Mouse (Mus musculus) layer of hippocampus, adult 9-10 months (tissue): ENCODE measurements around the gene Eif3d.

ENCODE experiments used
- DNase-seq: peaks from one replicate; pipeline ENCODE4 v3.0.0; 2022; ENCODE audit warnings: low spot score

The Eif3d gene

GRCm38 (mm10) chr15:77952921-77953320, 17.7 kb downstream of the Eif3d start:
- DNase-seq, result no peak

DNA sequence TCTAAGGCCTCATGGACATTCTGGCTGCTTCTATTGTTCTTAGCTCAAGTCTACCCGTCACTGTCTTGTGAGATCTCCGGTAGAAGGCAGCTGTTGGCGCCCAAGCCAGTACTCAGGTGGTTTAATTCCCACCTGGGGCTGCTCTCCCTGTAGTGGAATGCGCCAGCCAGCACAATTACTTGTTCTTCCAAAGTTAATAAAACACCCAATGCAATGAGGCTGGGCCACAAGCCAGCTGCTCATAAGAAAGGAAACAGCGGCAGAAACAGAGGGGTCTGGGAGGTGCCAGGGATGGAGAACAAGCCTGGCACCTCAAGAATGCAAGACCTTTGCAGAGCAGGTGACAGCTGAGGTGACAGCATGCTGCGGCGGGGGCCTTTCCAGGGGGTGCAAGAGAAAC, 21.6 kb downstream of the Eif3d start:
- no peak for DNase-seq

- no peak for DNase-seq
These were observed 24.9 kb downstream of the Eif3d start for GRCm38 (mm10) chr15:77945711-77946110.

GRCm38 (mm10) chr15:77941563-77941962, 29.1 kb downstream of the Eif3d start:
- no peak for DNase-seq

- no peak for DNase-seq
These were observed 32.1 kb downstream of the Eif3d start for GRCm38 (mm10) chr15:77938516-77938915.

DNA sequence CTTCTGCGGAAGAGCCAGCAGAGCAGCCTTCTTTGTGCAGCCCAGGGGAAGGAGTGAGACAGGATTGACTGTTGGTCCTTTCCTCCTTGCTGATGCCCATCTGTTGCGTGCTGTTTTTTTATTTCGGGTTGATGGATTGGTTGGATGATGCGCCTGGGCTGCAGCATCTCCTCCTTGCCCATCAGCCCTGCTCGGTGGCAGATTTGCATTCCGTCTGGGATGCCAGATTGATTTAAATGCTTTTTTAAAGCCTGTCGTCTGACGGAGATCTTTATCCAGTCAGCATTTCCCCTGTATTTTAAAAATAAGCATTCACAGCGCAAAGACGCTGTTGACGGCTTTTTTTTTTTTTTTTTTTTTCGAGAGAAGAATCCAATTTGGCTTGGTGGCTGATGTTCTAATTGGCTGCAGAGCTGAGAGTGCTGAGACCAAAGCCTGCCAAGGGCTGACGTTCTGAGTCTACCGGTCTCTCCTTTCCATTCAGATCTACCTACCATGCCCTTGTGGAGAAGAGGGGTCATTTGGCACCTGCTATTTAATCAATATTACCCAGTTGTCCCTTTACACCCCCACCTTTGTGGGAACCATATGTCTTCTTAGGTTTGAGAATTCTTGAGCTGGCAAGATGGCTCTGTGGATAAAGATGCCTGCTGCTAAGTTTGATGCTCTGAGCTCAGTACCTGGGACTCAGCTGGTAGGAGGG, 34.8 kb downstream of the Eif3d start:
- DNase-seq, result no peak

DNA sequence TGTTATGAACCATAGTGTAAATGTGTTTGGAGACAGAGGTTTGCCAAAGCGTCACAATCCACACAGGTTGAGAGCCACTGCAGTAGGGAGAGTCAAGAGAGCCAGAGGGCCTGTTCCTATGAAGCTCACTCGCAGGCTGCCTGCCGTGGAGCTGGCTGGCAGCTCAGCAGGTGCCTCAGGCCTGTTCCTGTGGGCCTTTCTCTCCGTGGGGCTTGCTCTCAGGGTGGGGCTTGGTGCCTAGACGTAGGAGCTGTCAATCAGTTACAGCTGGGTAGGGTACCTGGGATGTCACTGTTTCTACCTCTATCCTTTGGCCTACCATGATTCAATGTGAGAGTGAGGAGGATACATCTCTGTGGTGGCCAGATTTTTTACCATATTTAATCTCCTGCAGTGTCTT, 35.6 kb downstream of the Eif3d start:
- DNase-seq, result no peak

DNA sequence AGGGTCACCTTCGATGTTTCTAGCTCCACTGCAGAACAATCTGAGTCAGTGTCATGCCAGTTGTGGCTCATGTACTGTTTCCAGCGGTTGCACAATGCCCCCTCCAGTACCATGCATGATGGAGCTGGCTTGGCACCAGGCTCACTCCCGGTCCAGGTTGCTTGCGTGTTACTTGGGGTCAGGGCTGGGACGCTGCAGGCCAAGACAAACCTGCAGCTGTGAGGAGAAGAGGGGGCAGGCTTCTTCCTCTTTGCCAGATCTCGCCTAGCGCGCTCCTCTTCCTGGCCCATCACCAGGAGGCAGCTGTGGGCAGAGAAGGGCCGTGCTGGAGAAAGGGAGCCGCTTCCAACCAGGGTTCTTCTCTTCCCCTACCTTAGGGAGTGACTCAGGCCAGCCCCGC, 36.3 kb downstream of the Eif3d start:
- DNase-seq, result no peak

GRCm38 (mm10) chr15:77933770-77934169, 36.8 kb downstream of the Eif3d start:
- peak; percentile 100 for DNase-seq

DNA sequence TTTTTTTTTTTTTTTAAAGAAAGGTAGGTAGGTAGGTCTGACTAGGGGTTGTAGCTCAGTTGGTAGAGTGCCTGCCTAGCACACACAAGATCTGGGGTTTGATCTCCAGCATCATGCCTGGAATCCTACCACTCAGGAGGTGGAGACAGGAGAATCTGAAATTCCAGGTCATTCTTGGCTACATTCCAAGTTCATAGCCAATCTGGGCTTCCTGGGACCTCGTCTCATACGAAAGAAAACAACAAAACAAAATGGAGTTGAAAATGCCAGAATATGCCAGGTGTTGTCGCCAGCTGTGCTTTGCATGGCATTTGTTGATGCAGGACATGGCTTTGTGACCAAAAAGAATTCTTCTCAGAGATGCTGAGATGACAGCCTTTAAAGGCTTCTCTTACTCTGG, 37.4 kb downstream of the Eif3d start:
- no peak for DNase-seq

DNA sequence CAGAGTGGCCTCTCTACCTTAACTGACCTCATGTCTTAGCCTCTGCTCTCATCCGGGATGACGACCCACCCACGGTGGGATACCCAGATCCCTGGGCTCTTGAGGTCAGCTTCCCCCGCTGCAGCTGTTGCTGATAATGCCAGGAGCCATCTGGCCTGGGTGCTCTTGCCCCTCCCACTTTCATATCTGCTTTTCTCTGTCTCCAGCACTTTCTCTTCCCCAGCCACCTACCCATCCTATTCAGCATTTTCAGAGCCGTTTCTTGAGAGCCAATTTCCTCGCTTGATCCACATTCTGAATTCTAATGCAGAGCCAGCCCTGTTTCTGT, 39.0 kb downstream of the Eif3d start:
- DNase-seq, result no peak

- no peak for DNase-seq
These were observed 39.5 kb downstream of the Eif3d start for GRCm38 (mm10) chr15:77930986-77931688.

DNA sequence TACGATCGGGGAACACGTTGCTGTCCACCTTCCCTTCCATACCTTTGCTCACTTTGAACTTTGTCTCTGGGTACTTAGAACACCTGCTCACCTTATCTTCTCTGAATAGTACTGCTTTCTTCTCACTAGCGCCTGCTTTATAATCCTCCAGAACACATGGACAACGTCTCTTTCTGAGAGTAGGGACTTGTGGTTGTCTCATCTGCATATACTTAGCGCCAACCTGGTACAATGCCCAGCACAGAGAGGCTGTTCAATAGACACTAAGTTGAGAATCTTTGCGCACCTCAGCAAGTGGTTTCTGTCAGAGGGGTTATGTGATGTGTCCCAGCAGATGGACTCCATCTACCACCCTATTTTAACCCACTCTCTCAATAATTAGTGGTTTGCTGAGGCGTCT, 40.8 kb downstream of the Eif3d start:
- DNase-seq, result no peak

DNA sequence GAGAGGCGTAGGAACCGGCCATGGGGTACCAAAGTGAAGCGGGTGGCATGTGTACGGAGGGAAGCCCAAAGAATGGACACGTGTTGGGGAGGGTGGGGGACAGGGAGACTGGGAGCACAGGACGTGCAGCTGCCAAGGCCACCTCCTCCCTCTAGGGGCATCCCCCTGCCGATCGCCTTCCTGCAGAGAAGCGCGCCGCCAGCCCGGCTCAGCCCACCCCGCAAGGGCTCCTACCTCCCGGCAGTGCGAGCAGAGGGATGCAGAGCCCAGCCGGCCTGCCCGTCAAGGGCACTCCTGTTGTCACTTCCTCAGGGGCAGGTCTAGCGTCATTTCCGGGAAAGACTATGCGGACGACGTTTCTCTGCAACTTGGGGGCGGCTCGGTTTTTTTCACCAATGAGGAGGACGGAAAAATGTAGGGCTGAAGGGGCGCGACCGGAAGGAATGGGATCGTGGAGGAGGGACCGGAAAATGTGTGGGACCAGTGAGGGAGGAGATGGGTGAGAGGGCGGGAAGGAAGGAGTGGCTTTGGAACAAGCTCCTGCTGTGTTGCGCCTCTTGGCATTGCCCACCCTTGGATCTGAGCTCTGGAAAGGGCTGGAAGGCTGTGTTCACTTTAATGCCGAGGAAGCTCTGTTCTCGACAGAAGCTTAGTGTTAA, 41.8 kb downstream of the Eif3d start, which contains the start of gene Txn2:
Gene Txn2, minus strand, starts transcription at position 334 of the 659 bp plus-strand sequence.
- peak; percentile 97 for DNase-seq

GRCm38 (mm10) chr15:77928091-77928490, 42.5 kb downstream of the Eif3d start:
- no peak for DNase-seq

- DNase-seq, result no peak
These were observed 43.7 kb downstream of the Eif3d start for GRCm38 (mm10) chr15:77926921-77927320.

GRCm38 (mm10) chr15:77925195-77925594, 45.4 kb downstream of the Eif3d start:
- DNase-seq, result no peak

GRCm38 (mm10) chr15:77923267-77924035, 47.2 kb downstream of the Eif3d start:
- DNase-seq, result no peak

- no peak for DNase-seq
These were observed 47.9 kb downstream of the Eif3d start for GRCm38 (mm10) chr15:77922710-77923109.

- DNase-seq, result no peak
These were observed 49.0 kb downstream of the Eif3d start for GRCm38 (mm10) chr15:77921636-77922035.

GRCm38 (mm10) chr15:77920511-77921462, 49.8 kb downstream of the Eif3d start:
- DNase-seq, result no peak
